Comparison of ENCODE assay signal across 23 mouse cellular contexts in the genomic region with DNA sequence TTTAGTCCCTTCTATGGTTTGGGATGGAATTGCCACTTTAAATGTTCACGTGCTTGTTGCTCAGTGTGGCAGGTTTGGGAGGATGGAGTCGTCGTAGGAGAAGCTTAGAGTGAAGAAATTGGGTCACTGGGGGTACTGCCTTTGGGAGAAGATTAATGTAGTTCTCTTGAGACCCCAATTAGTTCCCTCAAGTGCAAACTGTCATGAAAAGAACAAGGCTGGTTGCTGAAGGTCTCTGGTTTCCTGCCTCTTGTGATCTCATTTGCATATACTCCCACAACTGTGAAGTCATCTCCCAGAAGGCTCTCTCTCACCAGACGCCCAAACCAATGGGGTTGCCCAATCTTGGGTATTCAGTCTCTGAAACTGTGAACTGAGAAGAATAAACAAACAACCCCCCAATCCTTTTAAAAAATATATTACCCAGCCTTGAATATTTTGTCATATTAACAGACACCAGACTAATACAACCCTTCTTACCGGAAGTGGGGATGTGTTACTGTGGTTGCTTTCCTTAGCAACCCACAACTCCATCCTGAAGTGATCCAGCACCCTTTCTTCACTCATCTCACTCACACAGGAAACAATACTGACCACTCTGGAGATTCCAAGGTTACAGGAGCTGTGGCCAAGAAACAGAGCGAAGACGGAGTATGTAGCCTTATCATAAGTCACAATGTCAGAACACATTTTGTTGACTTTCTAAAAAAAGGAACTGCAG.
A peak's percentile ranks its signal among the peaks of the same experiment; 100 is the strongest.
DNase-seq lines count a peak whose midpoint lies in the region; ATAC-seq and TF ChIP-seq lines count a peak whose summit lies in the region.
"Had no signal": no experiment of that assay in that cellular context is flagged by ENCODE, and none has a peak within 500 bp of the region (broad histone marks: within the 10 kb centered on the region; RNA-seq: fewer than 3 reads in every experiment).

No protein-coding gene starts in this region.

- H3K4me2 ChIP-seq in kidney, embryonic 15.5 days, result no peak overlapping the region
- H3K4me2 ChIP-seq in forebrain, postnatal 0 days (ENCODE audit: low read depth), result no peak overlapping the region
- H3K4me2 ChIP-seq in forebrain, embryonic 11.5 days (ENCODE audit: low read depth, low read length, severe bottlenecking), result no peak overlapping the region
- H3K4me2 ChIP-seq: limb, embryonic 12.5 days; liver, embryonic 13.5 days; lung, embryonic 14.5 days; midbrain, embryonic 11.5 days; stomach, embryonic 15.5 days had no signal

- no peak for DNase-seq in kidney, postnatal 4 days
- DNase-seq in 416B (ENCODE audit: low read depth), result peak; percentile 92
- no peak for DNase-seq in forebrain, postnatal 0 days
- DNase-seq in forebrain, embryonic 11.5 days (ENCODE audit: low spot score), result no peak
- DNase-seq: adrenal gland, postnatal 36 days; cerebellum, adult 18-20 months; cerebellum, postnatal 36 days; gastrocnemius, postnatal 14 days; kidney, adult 8-10 months; liver, embryonic 13.5 days; lung, embryonic 14.5 days; lung, postnatal 4 days had no signal

- no peaks in the 10 kb centered on the region for H3K27me3 ChIP-seq in kidney, embryonic 15.5 days
- no peaks in the 10 kb centered on the region for H3K27me3 ChIP-seq in forebrain, postnatal 0 days (ENCODE audit: insufficient read depth, low read length)
- no peaks in the 10 kb centered on the region for H3K27me3 ChIP-seq in forebrain, embryonic 11.5 days (ENCODE audit: control insufficient read depth, insufficient read depth, low read length)
- H3K27me3 ChIP-seq: limb, embryonic 12.5 days; liver, embryonic 13.5 days; stomach, embryonic 15.5 days had no signal

- peak overlapping the region; percentile 23; the same call in 1 of the 2 replicates for H3K27ac ChIP-seq in kidney, embryonic 15.5 days
- no peak overlapping the region for H3K27ac ChIP-seq in forebrain, postnatal 0 days (ENCODE audit: low read depth, low read length)
- H3K27ac ChIP-seq in forebrain, embryonic 11.5 days (ENCODE audit: low read depth, low read length), result no peak overlapping the region
- H3K27ac ChIP-seq: embryonic facial prominence, embryonic 10.5 days; hindbrain, embryonic 10.5 days; hindbrain, postnatal 0 days; limb, embryonic 12.5 days; liver, embryonic 13.5 days; stomach, embryonic 15.5 days had no signal

- H3K4me1 ChIP-seq in kidney, embryonic 15.5 days, result 0 out of 2 replicates have a peak, but pooled peaks cover 3% of the 10 kb centered on the region
- H3K4me1 ChIP-seq in forebrain, postnatal 0 days (ENCODE audit: insufficient read depth), result no peaks in the 10 kb centered on the region
- no peaks in the 10 kb centered on the region for H3K4me1 ChIP-seq in forebrain, embryonic 11.5 days (replicated peaks; ENCODE audit: control insufficient read depth, insufficient read depth, low read length)
- H3K4me1 ChIP-seq: embryonic facial prominence, embryonic 10.5 days; hindbrain, embryonic 10.5 days; limb, embryonic 12.5 days; liver, embryonic 13.5 days; stomach, embryonic 15.5 days had no signal

- no peaks in the 10 kb centered on the region for H3K36me3 ChIP-seq in kidney, embryonic 15.5 days
- H3K36me3 ChIP-seq in forebrain, postnatal 0 days (ENCODE audit: insufficient read depth), result no peaks in the 10 kb centered on the region
- no peaks in the 10 kb centered on the region for H3K36me3 ChIP-seq in forebrain, embryonic 11.5 days (ENCODE audit: control insufficient read depth, insufficient read depth, low read length)
- H3K36me3 ChIP-seq: embryonic facial prominence, embryonic 10.5 days; G1E; hindbrain, embryonic 10.5 days; limb, embryonic 12.5 days; liver, embryonic 13.5 days; stomach, embryonic 15.5 days had no signal

- H3K9ac ChIP-seq in kidney, embryonic 15.5 days, result no peak overlapping the region
- H3K9ac ChIP-seq in forebrain, postnatal 0 days, result no peak overlapping the region
- no peak overlapping the region for H3K9ac ChIP-seq in forebrain, embryonic 11.5 days (ENCODE audit: low read length)
- H3K9ac ChIP-seq: limb, embryonic 12.5 days; liver, embryonic 13.5 days; lung, embryonic 14.5 days; stomach, embryonic 15.5 days had no signal

- no peak for TF ChIP-seq CTCF in forebrain, postnatal 0 days (IDR thresholded peaks at IDR 0.05; ENCODE audit: low read depth)

- no peak overlapping the region for H3K4me3 ChIP-seq in kidney, embryonic 15.5 days (replicated peaks)
- H3K4me3 ChIP-seq in forebrain, postnatal 0 days (ENCODE audit: low read depth, low read length), result no peak overlapping the region
- no peak overlapping the region for H3K4me3 ChIP-seq in forebrain, embryonic 11.5 days (ENCODE audit: low read depth, low read length)
- H3K4me3 ChIP-seq: embryonic facial prominence, embryonic 10.5 days; hindbrain, embryonic 10.5 days; limb, embryonic 12.5 days; liver, embryonic 13.5 days; stomach, embryonic 15.5 days had no signal

- no peak for ATAC-seq in kidney, embryonic 15.5 days (replicated peaks; ENCODE audit: low FRiP score)
- peak; percentile 29 for ATAC-seq in CD4-positive, CD25-positive, alpha-beta regulatory T cell, adult 4 months
- ATAC-seq in megakaryocyte progenitor cell, adult 5-6 weeks (replicated peaks; ENCODE audit: poor library complexity), result peak; percentile 81
- ATAC-seq in forebrain, postnatal 0 days, result no peak
- no peak for ATAC-seq in forebrain, embryonic 11.5 days (replicated peaks; ENCODE audit: low FRiP score)
- ATAC-seq: forebrain, embryonic 14.5 days; hindbrain, postnatal 0 days had no signal

- WGBS in kidney, embryonic 15.5 days, result 50% methylated on average over 7 of the region's 7 CpGs
- 76% methylated on average over 7 of the region's 7 CpGs for WGBS in forebrain, postnatal 0 days
- WGBS in forebrain, embryonic 11.5 days, result 79% methylated on average over 7 of the region's 7 CpGs

- H3K9me3 ChIP-seq in kidney, embryonic 15.5 days (replicated peaks), result no peaks in the 10 kb centered on the region
- no peaks in the 10 kb centered on the region for H3K9me3 ChIP-seq in forebrain, postnatal 0 days (ENCODE audit: low read length)
- no peaks in the 10 kb centered on the region for H3K9me3 ChIP-seq in forebrain, embryonic 11.5 days (ENCODE audit: control insufficient read depth, low read length)
- H3K9me3 ChIP-seq: embryonic facial prominence, embryonic 10.5 days; G1E; hindbrain, embryonic 10.5 days; limb, embryonic 12.5 days; liver, embryonic 13.5 days; stomach, embryonic 15.5 days had no signal

Comparison
In these comparisons a context has a peak if more than half of its experiments do, and no peak if none do; other contexts are left out.
1. ATAC-seq: peak in CD4-positive, CD25-positive, alpha-beta regulatory T cell, adult 4 months (single experiment) and megakaryocyte progenitor cell, adult 5-6 weeks (single experiment); none in kidney, embryonic 15.5 days (single experiment), forebrain, postnatal 0 days (single experiment) and forebrain, embryonic 11.5 days (single experiment).